Mouse (Mus musculus) B cell, adult 2 months (primary cell): ENCODE measurements around the gene Lrrc57.
A peak's percentile ranks its signal among the peaks of the same experiment; 100 is the strongest.

Source experiments
- DNase-seq, 2 experiments: peaks; one replicate each; pipeline ENCODE4 v3.0.0; 2022

The Lrrc57 gene

DNA sequence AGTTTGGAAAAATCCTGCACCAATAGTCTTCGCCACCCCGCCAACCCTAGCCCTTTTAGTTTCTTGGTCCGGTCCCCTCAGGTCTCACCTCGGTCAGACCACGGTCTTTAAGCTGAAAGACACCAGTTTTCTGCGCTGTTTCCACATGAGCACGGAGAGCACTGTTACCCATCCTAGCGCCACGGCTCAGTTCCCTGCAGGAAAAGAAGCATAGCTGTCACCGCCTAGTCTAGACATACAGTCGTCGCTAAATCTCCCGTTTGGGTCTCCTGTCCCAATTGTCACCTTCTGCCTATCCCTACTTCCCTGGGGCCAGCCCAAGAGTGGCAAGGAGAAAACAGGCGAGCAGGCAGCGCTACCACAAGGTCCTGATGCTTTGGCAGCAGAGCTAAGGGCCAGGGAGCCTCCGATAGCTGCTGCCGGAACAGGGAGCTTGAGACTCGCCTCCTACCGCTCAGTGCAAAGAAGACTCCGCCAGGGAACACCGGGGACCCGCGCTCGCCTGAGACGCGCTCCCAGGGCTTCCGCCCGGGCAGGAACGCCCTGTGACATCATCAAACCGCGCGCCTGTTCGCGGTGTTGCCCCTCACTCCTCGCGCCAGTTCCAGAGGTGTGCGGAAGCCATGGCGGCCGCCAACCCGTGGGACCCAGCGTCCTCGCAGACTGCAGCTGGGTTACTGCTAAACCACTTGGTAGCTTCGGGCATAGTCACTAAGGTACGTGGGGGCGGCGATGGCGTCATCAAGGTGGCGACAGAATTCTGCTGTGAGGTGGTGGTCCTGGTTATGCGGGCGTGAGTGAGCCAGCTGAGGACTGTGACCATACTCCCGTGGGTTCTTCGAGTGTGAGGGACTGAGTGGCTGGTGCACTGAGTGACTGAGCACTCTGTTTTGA lies at the start of gene Lrrc57, which contains the start of gene Haus2:
Lrrc57 (minus strand) TSS at position 691 of the 894 bp plus-strand sequence.
Haus2 (plus strand) TSS at position 554 of the 894 bp plus-strand sequence.
- DNase-seq = peak; percentile 95 to 96

DNA sequence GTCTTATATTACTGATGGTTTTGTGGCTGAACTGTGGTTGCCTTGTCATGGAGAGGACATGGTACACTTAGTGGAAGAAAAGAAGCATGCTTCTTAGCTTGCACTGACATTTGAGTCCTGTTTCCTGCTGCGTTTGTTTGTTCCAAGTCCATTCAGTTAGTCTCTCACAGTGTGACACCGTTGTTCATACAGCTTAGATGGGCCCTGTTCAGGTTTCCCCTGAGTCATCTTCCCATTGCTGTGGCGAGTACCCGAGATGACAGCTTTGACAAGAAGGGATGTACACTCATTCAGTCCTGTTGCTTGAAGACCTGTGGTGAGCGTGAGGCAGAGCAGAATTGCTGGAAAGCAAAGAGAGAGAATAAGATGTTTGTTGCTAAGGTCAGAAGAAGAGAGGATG lies 49.2 kb upstream of the Lrrc57 start:
- DNase-seq = no peak

DNA sequence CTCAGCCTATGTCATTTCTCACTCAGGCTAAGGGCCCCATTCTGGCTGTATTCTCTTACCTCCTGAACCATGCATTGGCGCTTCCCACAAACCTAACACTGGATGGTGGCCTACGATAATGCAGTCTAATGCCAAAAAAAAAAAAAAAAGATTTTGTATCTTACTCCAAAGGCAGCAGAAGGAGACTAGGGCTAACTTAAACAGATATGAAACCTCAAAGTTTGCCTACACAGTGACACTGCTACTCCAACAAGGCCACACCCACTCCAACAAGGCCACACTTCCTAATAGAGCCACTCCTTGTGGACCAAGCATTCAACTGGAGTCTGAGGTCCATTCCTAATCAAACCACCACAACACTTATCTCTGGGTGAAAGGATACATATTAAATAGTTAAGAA lies 47.4 kb upstream of the Lrrc57 start:
- DNase-seq = no peak

DNA sequence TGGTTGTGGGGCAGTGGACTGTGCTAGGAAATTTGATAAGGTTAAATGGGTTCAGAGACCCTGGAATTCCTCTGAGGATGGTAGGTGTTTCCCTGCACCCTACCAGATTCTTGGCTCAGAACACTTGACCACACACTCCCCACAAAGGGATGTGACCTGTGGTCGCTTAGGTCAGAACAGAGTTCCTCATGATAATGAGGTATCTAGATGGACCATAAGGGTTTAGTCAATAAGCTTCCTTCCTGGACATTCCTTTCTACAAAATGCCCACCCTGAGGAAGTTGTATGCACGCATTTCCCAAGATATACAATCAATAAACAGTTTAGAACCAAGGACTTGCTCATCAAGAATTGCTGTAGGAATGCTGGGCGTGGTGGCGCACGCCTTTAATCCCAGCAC lies 46.6 kb upstream of the Lrrc57 start:
- no peak for DNase-seq

DNA sequence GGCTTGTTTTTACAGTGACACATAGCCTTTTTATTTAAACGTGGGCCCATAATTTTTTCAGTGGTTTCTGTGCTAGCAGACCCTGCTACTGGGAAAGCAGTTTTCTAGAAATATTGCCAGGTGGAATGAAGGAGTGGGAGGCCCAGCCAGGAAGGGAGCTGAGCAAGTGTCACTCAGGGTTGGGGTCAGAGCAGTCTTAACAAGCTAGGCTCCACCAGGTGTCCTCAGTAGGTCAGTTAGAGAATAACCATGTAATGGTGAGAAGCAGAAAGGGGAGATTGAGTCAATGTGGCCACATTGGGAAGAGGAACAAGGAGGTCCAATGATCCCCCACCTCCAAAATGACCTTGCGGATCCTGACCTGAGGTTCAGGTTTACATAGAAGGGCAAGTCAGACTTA lies 45.4 kb upstream of the Lrrc57 start:
- no peak for DNase-seq

DNA sequence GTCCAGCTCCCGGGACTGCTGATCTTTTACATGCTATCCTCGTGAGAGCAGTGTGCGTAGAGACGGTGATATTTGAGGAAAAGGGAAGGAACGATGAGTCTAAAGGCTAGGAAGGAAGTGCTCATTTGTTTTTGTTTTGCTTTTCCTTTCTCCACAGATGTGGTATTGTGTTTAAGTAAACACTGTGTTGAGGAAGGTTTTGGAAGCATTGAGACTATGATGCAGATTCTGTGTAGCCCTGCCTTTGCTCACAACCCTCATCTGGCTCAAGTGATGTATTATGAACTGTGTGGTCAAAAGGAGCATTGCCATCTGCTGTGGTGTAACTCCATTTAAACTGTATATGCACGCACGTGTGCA lies 43.6 kb upstream of the Lrrc57 start:
- no peak for DNase-seq

DNA sequence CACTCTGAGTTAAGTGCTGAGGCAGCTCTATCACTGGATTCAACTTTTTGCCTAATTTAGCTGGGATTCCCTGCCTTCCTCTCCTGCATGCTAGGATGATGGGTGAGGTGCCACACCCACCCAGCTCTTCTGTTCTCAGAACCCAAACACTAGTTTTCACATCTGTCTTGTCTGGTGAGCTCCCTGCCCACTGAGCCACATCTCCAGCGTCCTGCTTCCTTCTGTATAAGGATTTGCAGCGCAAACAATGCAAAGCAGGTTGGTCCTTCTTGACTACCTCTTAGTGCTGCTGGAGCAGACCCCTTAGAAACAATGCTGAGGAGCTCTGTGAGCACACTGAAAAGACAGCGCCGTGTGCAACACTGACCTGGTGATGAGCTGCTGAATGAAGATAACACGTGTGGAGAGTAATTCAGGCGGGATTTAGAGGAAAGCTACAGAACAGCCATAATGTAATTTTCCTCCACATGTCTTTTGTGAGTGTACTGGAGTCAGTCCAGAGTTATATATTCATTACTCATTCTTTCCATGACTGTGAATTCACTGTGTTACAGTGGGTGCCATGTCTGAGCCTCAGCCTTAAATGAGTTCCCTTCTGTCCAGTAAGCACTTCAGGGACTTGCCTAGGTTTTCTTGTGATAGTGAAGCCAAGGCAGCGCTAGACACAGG lies 43.1 kb upstream of the Lrrc57 start:
- DNase-seq = no peak

DNA sequence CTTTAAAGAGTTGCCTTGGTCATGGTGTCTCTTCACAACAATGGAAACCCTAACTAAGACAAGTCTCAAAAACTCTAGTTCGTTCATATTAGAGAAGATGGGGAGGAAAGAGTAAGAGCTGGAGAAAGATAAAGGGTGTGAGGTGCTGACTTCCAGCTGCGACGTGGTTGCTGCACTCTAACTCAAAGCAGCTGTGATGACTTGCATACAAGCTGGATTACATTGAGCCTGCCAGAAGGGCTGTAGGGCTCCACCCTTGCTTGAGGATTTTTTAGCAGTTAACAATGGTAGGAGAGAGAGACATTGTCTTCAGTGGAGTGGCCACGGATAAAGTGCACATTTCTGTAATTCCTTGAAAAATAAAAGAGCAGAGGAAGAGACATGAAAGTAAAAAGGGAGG lies 37.5 kb upstream of the Lrrc57 start:
- no peak for DNase-seq

DNA sequence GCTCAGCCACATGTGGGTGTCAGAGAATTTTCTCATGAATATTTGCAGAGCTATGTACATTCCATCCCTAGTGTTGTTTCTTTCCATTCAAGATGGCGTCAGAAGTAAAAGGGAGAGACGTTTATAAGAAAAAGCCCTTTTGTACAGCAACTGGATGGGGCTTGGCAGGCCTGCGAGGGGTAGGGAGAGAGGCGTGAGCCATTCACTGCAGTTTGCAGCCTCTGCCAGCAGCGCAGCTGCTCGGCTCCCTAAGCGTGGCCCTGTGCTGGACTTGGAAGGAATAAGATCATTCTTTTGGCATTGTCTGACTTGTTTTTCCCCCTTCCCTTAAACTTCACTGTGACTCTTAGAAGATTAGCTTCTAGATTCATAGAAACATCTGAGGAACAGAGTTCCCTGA lies 34.5 kb upstream of the Lrrc57 start:
- DNase-seq = no peak

DNA sequence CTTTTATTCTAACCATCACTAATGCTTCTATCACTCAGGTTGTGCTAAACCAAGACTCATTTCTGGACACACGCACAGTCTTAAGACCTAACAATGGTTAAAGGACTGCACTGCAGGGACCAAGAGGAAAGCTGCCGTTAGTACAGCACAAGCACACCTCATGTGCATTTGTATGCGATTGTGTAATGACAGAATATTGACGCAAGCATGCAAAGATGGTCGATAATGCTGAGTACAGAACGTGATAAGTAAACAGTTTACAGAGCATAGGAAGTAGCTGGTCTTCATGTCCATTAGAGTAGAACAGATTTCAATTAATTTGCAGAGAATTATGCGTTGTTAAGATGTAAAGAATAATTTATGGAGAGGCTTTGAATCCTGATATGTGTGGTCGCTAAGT lies 31.5 kb upstream of the Lrrc57 start:
- DNase-seq = no peak

DNA sequence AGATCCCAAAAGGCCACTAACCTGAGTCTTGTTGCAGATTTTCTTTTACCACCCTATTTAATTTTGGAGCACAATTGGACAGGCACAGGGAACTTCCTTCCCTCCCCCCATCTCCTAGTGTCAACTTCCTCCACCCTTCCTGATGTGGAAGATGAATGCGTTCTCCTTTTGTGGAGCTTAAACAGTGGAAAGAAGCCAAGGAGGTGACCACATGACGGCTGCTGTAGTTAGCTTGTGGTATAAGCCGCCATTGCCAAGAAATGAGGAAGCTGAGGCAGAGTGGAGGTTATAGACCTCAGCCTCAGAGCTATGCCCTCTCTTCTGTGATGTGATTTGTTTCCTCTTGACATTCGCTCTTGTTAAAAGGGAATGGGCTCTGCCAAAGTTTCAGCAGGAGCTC lies 22.6 kb upstream of the Lrrc57 start:
- peak; percentile 23 to 32 for DNase-seq

DNA sequence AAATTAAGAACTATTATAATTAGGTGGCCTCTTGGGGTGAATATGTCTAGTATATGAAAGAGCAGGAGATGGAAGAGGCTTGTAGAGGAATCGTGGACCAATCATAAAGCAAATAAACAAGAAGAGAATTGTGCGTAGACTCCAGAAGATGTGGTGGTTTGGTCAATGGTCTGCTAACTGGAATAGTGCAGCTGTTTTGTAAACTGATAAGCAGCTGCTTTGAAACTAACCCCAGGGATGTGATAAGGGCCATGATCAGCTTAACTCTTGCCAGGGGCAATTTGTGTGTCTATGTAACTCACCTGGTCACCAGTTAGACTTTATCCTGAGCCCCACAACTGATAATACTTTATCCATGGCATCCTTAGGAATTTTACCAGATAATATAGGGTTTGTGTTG lies 22.2 kb upstream of the Lrrc57 start:
- no peak for DNase-seq

DNA sequence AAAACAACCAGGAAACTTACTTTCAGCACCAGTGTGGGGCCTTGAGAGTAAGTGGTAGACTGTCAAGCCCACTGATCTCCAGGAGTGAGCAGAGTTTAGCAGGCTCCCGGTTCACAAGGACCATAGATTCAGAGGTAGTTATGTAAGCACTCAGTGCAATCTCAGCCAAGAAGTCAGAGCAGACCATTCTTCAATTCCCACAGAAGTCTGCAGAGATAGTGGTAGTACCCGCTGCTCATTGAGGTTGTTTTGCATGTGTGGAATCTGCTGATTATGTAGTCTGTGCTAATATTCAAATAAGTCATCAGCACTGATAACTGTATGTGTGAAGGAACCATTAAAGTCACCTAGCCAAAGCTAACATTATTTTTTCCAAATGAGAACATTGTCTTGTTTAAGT lies 21.3 kb upstream of the Lrrc57 start:
- no peak for DNase-seq

DNA sequence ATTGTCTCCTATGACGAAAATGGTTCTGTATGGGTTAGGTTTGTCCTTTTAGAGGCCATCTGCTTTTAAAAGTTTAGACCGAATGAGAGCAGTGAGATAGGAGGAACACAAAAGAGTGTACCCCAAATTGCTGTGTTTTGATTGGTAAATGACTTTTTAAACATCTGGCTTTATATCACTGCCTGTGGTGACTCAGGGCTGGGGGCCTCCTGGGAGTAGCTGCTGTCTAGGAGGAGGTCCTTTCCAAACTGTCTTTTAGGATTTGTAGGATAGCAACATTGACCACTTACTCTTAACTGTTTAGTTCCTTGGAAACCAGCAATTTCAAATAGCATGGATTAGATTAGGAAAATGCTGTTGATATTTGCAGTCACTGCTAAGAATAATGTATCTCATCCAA lies 20.9 kb upstream of the Lrrc57 start:
- no peak for DNase-seq

DNA sequence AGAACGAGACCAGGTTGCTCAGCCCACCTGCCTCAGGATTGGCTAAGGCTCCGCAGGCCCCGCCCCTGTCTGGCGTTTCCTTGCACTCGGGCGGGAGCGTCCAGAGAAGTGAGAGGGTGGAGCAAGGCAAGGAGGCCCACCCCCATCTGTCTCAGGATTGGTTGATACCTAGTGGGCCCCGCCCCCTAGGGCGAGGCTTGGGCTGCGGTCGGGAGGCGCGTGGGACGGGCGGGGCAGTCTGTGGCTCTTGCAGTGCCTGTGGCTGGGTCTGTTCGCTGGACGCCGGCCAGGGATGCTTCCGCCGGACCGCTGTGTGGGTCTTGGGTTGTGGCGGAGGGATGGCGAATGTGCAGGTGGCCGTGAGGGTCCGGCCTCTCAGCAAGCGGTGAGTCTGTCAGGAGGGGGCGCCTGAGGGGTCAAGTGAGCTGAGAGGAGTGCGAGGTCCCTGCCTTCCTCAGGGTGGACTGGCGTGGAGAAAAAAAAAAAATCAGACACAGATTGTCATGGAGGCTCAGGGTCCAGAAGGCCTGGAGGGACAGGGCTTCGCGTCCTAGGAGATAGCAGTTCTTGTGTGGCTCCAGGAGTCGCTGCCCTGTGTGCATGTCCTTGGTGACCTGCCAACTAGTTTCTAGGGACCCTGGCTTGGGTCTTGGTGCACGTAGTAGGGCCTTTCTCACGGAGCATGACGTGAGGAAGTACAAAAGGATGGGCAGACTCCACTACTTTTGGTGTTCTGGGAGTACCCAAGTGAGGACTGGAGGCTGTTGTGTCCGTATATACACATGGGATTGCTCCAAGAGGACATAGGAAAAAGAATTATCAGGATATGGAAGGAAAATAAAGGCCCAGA lies 19.8 kb upstream of the Lrrc57 start, which contains the start of gene Stard9:
Stard9 (plus strand) TSS at position 236 of the 850 bp plus-strand sequence.
- DNase-seq = peak; percentile 97 to 98

DNA sequence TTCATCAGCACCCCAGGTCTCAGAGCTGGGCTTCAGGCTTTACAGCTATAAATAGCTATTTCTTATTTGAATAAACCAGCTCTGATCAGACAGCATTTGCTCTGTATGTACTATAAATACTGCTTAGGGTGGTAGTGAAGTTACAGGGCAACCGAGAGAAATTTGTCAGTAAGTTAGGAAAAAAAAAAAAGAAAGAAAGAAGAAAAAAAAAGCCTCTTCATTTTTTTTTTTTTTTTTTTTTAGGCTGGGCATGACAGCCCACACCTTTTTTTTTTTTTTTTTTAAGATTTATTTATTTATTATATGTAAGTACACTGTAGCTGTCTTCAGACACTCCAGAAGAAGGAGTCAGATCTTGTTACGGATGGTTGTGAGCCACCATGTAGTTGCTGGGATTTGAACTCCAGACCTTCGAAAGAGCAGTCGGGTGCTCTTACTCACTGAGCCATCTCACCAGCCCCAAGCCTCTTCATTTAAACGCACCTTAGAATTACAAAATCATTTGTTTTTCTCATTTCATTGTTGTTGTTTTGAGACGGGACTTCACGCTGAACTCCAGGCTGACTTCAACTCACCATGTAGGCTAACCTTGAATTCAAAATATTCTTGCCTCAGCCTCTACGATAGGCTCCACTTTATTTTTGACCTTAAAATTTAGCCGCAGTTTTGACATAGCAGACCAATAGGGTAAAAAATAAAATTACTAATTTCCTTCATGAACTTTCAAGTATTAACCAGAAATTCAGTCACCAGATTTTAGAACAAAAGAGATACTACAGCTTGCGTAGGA lies 19.0 kb upstream of the Lrrc57 start:
- DNase-seq = no peak

DNA sequence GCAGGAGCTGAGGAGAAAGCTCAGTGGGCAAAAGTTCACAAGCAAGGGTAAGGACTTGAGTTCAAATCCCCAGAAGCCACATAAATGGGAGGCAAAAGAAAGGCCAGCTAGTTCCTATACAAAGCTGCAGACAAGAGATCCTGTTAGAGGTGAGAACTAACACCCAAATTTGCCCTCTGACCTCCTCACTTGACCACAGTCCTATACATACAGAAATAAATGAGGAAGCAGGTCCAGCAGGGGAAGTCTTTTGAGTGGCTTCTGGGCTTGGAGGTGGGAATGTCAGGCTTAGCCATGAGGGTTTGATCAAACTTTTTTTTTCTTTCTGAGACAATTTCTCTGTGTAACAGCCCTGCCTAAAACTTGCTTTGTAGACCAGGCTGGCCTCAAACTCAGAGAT lies 13.6 kb upstream of the Lrrc57 start:
- no peak for DNase-seq

DNA sequence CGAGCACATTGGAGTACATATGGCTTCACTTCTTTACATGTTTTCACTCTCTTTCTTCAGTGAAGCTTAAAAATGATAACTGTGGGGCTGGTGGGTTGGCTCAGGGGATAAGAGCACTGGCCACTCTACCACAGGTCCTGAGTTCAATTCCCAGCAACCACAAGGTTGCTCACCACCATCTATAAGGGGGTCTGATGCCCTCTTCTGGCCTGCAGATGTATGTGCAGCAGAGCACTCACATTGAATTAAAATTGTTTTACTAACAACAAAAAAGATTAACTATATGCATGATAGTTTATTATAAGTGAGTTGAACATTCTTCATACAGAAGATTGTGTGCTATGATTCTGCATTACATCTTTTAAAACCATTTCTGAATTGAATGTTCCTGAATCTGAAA lies 10.2 kb upstream of the Lrrc57 start:
- peak in 1 of 2 experiments; percentile 13 for DNase-seq

DNA sequence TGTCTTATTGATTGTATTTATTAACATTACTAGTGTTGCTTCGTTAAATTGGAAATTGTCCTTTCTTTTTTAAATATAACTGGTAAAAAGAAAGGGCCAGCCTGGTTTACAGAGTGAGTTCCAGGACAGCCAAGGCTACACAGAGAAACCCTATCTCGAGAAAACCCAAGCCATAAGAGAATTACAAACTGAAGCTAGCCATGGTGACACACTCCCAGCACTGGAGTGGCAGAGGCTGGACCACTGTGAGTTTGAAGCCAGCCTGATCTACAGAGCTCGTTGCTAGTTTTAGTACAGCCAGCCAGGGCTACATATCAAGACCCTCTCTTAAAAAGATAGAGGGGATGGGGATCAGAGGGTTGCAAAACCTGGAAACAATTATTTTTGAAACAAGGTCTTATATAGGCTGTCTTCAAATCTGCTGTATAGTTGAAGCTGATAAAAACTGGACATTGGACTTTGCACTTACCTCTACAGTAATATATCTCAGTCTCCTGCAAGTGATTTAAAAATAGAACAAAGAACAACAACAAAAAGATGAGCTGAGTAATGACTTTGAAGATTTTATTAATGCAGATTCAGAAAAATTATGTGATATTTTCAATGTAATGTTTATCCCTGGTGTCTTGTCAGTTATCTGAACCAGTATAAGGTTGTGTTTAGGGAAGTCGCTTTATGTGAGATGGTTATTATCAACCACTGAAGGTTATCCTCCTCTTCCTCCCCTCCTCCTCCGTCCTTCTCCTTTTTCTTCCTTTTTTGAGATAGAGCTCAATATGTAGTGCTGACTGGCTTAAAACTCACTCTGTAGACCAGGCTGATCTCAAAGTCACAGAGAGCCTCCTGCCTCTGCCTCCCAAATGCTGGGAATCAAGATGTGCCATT lies 7.2 kb upstream of the Lrrc57 start:
- no peak for DNase-seq

DNA sequence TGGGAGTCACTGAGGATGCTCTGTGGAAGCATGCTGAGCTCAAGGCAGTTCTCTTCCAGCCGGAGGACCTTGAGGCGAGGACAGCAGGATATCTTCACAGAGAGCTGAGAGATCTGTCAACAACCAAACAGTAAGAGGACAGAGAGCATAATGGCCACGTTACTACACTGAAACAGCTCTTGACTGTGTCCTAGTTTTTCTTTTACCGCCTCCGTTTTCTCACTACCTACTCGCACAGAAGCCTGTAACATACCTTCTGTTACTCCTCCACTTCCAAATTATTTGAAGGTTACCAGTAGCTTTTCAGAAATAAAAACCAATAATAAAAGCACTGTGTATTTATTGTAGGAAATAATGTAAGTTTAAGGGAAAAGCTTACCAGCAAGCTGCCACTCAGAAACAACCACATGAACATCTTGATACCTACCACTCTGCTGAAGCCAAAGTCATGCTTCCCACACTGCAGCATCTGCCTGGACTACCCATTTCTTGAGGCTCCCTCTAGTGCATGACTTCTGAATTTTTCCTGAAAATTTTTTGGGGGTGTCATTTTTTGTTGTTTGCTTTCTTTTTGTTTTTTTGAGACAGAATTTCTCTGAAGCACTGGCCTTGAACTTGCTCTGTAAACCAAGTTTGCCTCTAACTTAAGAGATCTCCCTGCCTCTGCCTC lies 3.2 kb downstream of the Lrrc57 start:
- peak in 1 of 2 experiments; percentile 19 for DNase-seq

DNA sequence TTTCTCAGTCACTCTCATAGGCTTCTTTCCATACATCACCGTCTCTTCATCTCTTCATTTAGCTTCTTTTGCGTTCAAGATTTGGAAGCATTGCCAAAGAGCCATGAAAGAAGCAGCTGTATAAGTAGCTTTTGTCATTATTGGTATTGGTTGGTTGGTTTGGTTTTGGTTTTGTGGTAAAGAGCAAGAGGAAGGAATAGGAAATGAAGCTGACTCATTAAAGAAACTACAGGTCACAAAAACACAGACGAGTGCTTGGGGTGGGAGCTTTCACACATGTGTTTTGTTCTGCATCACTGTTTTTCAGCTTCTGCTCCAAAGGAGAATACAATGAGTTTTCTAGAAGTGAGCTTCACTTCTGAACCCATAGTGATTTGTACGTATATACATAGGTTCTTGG lies 9.8 kb downstream of the Lrrc57 start:
- no peak for DNase-seq
